Mouse (Mus musculus): Measurements from ENCODE around the gene Rbm20.
"Not testable (repeated sequence)": the region's sequence is repeated elsewhere in the genome, so short reads cannot be mapped to it uniquely, and the experiment has no call there.

Gene Rbm20

GRCm38 (mm10) chr19:53791751-53792720, 114.9 kb downstream of the Rbm20 start:
- DNase-seq (ENCODE audit: low spot score in 2 of 2), result no peak

GRCm38 (mm10) chr19:53792976-53793897, 116.1 kb downstream of the Rbm20 start:
- no peak for DNase-seq (ENCODE audit: low spot score in 2 of 2)

GRCm38 (mm10) chr19:53793994-53794890, 117.1 kb downstream of the Rbm20 start:
- no peak for DNase-seq (ENCODE audit: low spot score in 2 of 2)

- DNase-seq (ENCODE audit: low spot score in 2 of 2), result no peak
Measured at GRCm38 (mm10) chr19:53794996-53795395, 117.9 kb downstream of the Rbm20 start.

- no peak for DNase-seq (ENCODE audit: low spot score in 2 of 2)
Measured at GRCm38 (mm10) chr19:53796020-53796419, 118.9 kb downstream of the Rbm20 start.

GRCm38 (mm10) chr19:53797770-53798169, 120.7 kb downstream of the Rbm20 start:
- no peak for DNase-seq (ENCODE audit: low spot score in 2 of 2)

- DNase-seq (ENCODE audit: low spot score in 2 of 2), result no peak
Measured at GRCm38 (mm10) chr19:53799885-53800284, 122.8 kb downstream of the Rbm20 start.

GRCm38 (mm10) chr19:53800365-53800999, 123.4 kb downstream of the Rbm20 start:
- no peak for DNase-seq (ENCODE audit: low spot score in 2 of 2)

- DNase-seq (ENCODE audit: low spot score in 2 of 2), result no peak
Measured at GRCm38 (mm10) chr19:53801380-53801779, 124.3 kb downstream of the Rbm20 start.

- no peak for DNase-seq (ENCODE audit: low spot score in 2 of 2)
Measured at GRCm38 (mm10) chr19:53801789-53802683, 124.9 kb downstream of the Rbm20 start.

GRCm38 (mm10) chr19:53803954-53804353, 126.8 kb downstream of the Rbm20 start:
- no peak for DNase-seq (ENCODE audit: low spot score in 2 of 2)

- DNase-seq (ENCODE audit: low spot score in 2 of 2), result no peak
Measured at GRCm38 (mm10) chr19:53805063-53805462, 128.0 kb downstream of the Rbm20 start.

GRCm38 (mm10) chr19:53806126-53806525, 129.0 kb downstream of the Rbm20 start:
- no peak for DNase-seq (ENCODE audit: low spot score in 2 of 2)

GRCm38 (mm10) chr19:53806526-53807275, 129.6 kb downstream of the Rbm20 start:
- DNase-seq (ENCODE audit: low spot score in 2 of 2), result not testable (repeated sequence)

GRCm38 (mm10) chr19:53807276-53807801, 130.2 kb downstream of the Rbm20 start:
- DNase-seq (ENCODE audit: low spot score in 2 of 2), result no peak

GRCm38 (mm10) chr19:53808041-53808777, 131.1 kb downstream of the Rbm20 start:
- DNase-seq (ENCODE audit: low spot score in 2 of 2), result peak; percentile 40 to 66

- DNase-seq (ENCODE audit: low spot score in 2 of 2), result peak in 1 of 2 experiments; percentile 76
Measured at GRCm38 (mm10) chr19:53809185-53809861, 132.2 kb downstream of the Rbm20 start.

All from frontal cortex, postnatal 36 days (tissue).